Mouse (Mus musculus) E14TG2a.4 (cell line): ENCODE measurements around the gene Ern2.
A peak's percentile ranks its signal among the peaks of the same experiment; 100 is the strongest.

Experiments used
- H3K27me3 ChIP-seq: 2 replicates; pipeline ENCODE4 v1.6.1; 2014; ENCODE audit warnings: low read length, control low read depth; ENCODE audit not compliant: insufficient read depth
- H3K36me3 ChIP-seq: 2 replicates; pipeline ENCODE4 v1.6.1; 2014; ENCODE audit warnings: low read length, control low read depth; ENCODE audit not compliant: insufficient read depth
- H3K4me1 ChIP-seq: replicated peaks from 2 replicates; pipeline ENCODE4 v1.6.1; 2014; ENCODE audit warnings: low read depth, low read length, control low read depth
- H3K4me3 ChIP-seq: replicated peaks from 2 replicates; pipeline ENCODE4 v1.5.1; 2014; ENCODE audit warnings: mild to moderate bottlenecking, low read length
- H3K9me3 ChIP-seq: 2 replicates; pipeline ENCODE4 v1.6.1; 2014; ENCODE audit warnings: low read length, control low read depth
- CTCF ChIP-seq: conservative IDR thresholded peaks from 2 replicates; pipeline ENCODE4 v1.5.1; 2014; ENCODE audit warnings: low read length
- NANOG ChIP-seq: IDR thresholded peaks from 2 replicates; pipeline ENCODE4 v1.6.1; 2014; ENCODE audit warnings: borderline replicate concordance, low read length, mixed read lengths
- POU5F1 ChIP-seq: IDR thresholded peaks from 2 replicates; pipeline ENCODE4 v1.6.1; 2014; ENCODE audit warnings: low read length, borderline replicate concordance

Gene Ern2

GRCm38 (mm10) chr7:122125636-122126035 is 60.4 kb downstream of the Ern2 start:
- Histone ChIP-seq H3K4me3 (no peak overlapping the region), H3K27me3 (no peaks in the 10 kb centered on the region), H3K36me3 (peaks cover 96% of the 10 kb centered on the region), H3K9me3 (no peaks in the 10 kb centered on the region), H3K4me1 (no peaks in the 10 kb centered on the region)
- TF ChIP-seq NANOG (no peak), CTCF (peak; percentile 58), POU5F1 (no peak)

GRCm38 (mm10) chr7:122123518-122123917 is 62.5 kb downstream of the Ern2 start:
- TF ChIP-seq CTCF: no peak
- no peak for TF ChIP-seq NANOG
- no peaks in the 10 kb centered on the region for H3K9me3 ChIP-seq
- H3K36me3 ChIP-seq: peaks cover 95% of the 10 kb centered on the region
- no peaks in the 10 kb centered on the region for H3K4me1 ChIP-seq
- no peaks in the 10 kb centered on the region for H3K27me3 ChIP-seq
- H3K4me3 ChIP-seq: no peak overlapping the region
